Mouse (Mus musculus): Measurements from ENCODE around the gene Fsd1. TPM values are rescaled to one million over a fixed set of nuclear protein-coding genes. Genes with fewer than 3 reads are reported as not detected.

Gene Fsd1
- total RNA-seq, 2 experiments from 2014 or later: 0.49 to 1.0 TPM

- no peak for DNase-seq
These were observed 23.6 kb downstream of the Fsd1 start for GRCm38 (mm10) chr17:56009962-56010240.

- no peak for DNase-seq
These were observed 23.9 kb downstream of the Fsd1 start for GRCm38 (mm10) chr17:56010255-56010654.

GRCm38 (mm10) chr17:56010681-56011080 lies 24.4 kb downstream of the Fsd1 start:
- DNase-seq: peak; percentile 88

DNA sequence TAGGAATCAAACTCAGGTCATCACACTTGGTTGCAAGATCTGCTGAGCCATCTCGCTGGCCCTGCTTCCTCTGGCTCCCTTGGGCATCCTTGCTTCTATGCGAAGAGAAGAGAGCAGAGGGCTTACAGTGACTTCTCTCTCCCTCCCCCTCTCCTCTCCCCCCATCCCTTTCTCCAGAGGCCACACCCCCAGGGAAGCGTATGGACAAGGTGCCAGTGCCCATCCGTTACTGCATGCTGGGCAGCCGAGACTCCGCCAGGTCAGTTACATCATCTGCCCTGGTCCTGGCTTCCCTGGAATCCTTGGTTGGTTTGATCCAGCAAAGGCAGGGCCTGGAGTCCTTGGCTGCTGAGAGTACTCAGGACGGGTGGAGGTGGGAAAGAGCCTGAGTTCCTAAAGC lies 25.1 kb downstream of the Fsd1 start:
- no peak for DNase-seq

- no peak for DNase-seq
These were observed 29.0 kb downstream of the Fsd1 start for GRCm38 (mm10) chr17:56015293-56015692.

DNA sequence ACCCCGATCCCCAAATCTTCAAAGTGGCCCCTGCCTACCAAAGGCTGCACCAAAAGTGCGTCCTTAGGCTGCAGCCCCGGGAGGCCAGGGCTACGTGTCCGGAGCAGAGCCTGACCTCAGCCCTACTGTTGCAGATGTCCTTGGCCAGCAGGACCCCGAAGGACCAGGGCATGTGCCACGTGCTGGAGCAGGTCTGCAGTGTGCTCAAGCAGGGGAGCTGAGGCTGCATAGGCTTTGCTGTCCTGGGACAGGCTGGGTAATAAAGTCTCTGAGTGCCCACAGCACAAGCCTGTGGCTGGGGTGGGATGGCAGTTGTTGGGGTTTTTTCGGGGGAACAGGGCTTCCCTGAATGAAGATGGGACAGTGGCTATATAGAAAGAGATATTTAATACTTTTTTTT lies 30.1 kb downstream of the Fsd1 start:
- DNase-seq: no peak

DNA sequence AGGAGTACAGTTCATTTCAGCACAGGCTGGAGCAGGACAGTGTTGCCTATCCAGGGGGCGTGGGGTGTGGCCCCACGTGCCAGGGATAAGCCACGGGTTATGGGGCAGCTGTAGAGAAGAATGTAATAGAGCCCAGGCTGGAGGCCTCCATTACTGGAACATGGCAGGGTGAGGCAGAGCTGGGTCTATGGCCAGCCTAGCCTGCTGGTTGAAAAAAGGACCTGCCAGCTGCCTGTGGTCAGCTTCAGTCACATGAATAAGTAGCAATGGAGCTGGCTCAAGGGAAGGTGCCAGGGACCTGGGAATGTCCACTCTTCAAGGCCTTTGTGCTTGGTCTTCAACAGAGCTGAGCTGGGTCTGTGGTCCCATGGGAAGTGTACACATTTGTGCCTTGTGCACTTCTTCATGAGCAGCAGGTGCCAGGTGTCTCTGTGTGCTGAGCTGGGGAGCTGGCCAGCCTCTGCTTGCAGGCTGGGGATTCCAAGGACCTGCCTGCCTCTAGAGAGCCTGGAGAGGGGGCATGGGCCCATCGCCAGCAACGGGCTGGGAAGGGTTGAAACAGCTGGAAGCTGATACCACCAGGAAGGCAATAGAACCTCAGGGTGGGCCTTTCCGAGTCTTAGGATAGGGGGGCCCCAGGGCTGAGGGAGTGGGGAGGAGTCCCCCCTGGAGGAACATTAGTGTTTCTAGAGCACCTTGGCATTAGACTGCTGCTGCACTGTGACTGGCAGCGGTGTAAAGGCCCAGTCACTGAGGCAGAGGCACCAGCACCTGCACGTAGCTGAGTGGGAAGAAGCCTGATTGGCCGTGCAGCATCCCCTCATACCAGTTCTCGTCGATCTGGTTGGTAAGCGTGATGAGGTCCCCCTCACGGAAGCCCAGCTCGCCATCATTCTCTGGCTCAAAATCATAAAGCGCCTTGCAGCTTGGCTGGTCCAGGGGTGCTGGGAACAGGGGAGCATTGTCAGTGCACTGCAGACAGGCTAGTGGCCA lies 30.8 kb downstream of the Fsd1 start:
- no peak for DNase-seq

GRCm38 (mm10) chr17:56017848-56018247 lies 31.5 kb downstream of the Fsd1 start:
- DNase-seq: no peak

- DNase-seq: peak; percentile 45
These were observed 32.2 kb downstream of the Fsd1 start for GRCm38 (mm10) chr17:56018347-56019131.

DNA sequence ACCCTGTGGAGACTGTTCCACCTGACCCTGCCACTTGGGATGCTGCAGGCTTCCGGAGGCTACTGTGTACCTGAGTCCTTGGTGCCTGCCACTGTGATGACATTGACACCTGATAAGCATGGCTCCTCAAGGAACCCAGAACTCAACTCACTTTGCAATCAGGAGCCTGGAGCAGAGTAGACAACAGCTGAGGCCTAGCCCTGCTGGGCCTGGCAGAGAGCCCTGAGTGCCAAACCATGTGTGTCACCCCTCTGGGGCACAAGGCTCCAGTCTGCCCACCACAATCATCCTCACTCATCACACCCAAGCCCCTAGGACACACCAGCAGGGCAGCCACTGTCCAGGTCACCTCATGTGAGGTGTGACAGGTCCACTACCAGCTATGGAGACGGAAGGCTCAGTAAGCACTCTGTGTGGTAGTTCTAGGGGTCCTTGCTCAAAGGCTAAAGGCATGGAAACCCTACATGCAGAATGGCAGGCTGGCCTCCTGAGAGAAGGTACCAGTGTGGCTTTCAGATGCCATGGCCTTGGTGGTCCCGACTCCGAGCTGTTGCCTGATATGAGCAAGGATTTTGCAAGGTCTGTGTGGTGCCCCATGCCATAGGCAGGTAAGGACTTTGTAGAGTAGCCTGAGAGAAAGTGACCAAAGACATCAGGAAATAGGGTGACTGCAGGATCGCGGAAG lies 34.2 kb downstream of the Fsd1 start:
- DNase-seq: no peak

DNA sequence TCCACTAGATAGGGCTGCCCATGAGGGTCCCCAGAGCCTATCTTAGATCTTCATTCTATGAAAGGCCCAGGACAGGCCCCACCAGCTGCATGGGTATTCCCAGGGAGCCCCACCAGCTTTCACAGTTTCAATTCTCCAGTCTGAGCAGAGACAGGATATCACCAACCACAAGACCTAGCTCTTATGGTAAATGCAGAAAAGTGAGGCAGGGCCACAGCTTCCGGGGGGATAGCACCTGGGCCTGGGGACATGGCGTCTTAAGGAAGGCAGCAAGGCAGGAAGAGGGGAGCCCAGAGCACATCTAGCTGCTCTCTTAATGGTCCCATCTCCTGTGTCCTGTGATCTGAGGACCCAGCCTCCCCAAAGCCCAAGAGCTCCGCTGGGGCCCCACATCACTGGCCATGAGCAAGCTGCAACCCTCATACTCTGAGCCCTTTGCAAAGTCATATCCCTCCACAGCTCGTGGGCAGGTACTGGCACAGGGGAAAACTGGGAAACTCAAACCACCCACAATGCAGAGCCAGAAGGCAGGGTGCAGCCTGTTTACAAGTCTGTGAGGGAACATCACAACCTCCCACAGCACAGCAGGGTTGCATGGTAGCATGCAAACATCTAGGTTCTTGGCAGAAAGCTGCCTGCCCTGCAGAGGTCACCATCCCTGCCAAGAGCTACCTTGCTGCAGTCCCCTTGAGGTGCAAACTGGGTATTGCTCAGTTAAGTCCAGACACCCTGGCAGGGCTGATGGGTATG lies 35.0 kb downstream of the Fsd1 start:
- DNase-seq: no peak

- DNase-seq: no peak
These were observed 36.1 kb downstream of the Fsd1 start for GRCm38 (mm10) chr17:56022131-56022988.

DNA sequence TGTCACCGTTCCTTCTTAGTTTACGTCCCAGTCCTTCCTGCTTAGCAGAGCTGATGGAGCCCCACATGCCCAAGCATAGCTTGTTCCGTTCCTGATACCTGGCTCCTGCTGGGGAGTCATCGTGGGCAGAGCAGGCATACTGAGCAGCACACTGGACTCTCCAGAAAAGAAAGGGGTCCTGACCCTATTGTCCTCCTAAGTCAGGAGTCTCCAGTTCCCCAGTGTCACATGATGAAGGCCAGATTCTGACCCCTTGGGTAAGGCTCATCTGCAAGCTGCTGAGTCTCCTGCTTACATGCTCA lies 36.6 kb downstream of the Fsd1 start:
- DNase-seq: no peak

DNA sequence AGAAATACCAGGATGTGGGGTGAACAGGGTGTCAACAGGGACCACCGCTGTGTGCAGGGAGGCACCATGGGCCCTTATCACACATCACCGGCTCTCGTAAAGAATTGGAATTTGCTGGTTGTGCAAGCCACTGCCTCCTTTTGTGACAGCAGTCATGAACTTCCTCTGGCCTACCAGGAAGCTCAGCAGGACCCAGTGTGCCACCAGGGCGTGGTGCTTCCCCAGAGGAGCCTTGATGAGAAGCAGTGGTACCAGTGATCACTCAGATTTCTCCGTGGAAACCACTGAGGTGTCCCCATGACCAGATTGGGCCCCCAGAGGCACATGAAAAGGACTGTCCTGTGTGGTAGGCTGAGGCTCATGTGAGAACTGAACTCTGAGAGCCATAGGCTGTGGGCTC lies 37.1 kb downstream of the Fsd1 start:
- DNase-seq: no peak

GRCm38 (mm10) chr17:56024476-56024875 lies 38.2 kb downstream of the Fsd1 start:
- no peak for DNase-seq

DNA sequence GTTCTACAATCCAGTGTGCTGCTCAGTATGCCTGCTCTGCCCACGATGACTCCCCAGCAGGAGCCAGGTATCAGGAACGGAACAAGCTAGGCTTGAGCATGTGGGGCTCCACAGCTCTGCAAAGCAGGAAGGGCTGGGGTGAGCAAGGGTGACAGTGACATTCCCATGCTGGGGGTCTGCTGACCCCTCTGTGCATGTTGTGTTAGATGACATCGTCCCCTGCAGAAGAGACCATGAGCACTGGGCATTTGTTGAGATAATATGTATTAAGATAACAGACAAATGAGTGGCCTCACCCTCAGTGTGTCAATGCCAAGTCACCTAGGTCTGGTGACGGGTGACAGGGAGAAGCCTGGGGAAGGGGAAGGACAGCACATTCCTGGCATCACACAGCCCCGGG lies 38.6 kb downstream of the Fsd1 start:
- no peak for DNase-seq

DNA sequence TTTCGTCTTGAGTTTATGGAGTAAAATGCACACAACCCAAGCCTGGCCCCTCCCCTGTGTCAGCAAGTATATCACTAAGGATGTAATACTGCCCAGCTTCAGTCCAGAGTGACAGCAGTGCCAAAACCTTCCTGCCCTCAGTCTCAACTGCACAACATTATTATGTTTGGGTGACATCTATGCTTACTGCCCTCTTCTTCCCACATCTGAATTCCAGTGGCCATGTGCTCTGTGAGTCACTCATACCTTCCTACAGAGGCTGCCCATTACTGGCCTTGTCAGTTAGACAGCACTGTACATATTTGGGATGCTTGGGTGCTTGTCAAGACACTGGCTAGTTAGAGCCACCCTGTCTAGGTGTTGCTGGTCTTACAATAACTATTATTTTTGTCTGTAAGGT lies 40.0 kb downstream of the Fsd1 start:
- no peak for DNase-seq

DNA sequence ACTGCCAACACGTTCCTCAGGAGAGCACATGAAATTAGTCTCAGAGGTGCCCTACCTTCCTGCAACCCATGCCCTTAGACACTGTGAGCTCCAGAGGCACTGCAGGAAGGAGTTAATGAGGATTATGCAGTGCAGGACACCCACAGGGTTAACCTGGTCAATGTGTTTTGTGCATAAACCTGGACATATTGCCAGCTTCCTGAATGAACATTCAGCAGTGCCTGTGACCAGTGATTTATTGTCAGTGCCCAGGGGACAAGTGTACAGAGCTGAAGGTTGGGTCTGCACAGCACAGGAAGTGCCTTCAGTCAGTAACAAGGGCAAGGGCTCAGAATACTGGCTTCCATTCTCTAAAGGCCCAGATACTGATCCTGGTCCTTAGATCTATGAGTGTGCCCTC lies 40.6 kb downstream of the Fsd1 start:
- DNase-seq: no peak

- no peak for DNase-seq
These were observed 41.6 kb downstream of the Fsd1 start for GRCm38 (mm10) chr17:56027801-56028441.

- no peak for DNase-seq
These were observed 44.0 kb downstream of the Fsd1 start for GRCm38 (mm10) chr17:56030238-56030870.

Data from gastrocnemius, postnatal 10 days (tissue).